Mouse (Mus musculus) frontal cortex, postnatal 14 days (tissue): ENCODE measurements around the gene Tekt3.

Experiments used
- DNase-seq, 2 experiments: peaks; one replicate each; pipeline ENCODE4 v3.0.0; 2022; ENCODE audit warnings: low spot score in 2 of 2

The Tekt3 gene

DNA sequence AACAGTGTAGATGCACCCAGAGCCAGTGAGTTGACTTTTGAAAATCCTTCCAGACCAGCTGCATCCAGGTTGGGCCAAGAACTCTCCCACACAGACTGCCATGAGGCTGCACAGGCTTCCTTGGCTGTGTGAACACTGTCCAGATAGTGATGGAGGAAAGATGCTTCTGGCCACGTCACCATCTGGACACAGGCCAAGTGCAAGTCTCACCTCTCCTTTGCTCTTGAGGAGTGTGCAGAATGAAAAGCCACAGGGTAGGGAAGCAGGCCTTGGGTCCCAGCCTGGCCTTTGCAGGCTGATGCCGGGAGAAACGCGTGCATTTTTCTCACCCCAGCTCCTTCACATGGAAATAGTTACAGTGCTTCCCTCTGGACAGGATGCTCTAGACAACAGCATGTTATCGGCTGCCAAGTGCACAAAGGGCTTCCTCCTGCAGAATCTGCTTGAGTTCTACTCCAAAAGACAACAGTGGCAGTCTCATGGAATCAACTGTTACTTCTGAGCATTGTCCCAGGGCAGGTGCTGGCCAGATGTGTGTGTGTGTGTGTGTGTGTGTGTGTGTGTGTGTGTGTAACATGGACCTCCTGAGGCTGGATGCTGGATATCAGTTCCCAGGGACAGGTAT lies 64.5 kb downstream of the Tekt3 start:
- DNase-seq, result no peak

DNA sequence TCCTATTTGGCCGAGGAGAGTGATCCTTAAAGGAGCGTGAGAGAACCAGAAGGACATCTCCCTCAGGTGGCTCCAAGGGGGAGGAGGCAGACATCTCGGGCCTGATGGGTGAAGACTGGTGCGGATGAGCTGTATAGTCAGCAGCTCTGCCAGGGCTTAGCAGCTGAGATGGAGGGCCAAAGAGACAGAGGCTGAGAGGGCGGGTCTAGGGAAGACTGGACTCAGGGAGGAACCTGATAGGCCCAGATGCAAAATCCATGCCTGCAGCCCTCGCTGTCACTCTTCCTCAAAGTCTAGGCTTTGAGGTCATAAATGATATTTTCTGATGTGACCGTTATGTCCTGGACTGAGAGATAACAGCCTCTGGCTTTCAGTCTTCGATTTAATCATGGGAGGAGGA lies 65.5 kb downstream of the Tekt3 start:
- no peak for DNase-seq

DNA sequence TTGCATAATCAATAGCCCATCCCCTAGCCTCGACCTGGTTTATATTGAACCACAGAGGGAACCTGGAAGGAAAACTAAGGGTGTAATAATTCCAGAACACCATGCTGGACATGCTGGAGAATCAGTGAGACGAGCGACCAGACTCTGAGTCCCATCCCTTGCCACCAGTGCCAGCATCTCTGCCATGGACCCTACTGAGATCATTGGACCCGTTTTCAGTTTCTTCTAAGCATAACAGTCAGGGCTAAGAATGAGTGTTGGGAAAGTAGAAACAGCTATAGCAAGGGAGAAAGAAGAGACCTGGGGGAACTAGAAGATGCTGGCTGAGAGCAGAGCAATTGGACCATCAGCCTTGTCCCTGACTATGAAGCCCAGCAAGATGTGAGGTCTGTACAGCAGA lies 66.1 kb downstream of the Tekt3 start:
- no peak for DNase-seq

DNA sequence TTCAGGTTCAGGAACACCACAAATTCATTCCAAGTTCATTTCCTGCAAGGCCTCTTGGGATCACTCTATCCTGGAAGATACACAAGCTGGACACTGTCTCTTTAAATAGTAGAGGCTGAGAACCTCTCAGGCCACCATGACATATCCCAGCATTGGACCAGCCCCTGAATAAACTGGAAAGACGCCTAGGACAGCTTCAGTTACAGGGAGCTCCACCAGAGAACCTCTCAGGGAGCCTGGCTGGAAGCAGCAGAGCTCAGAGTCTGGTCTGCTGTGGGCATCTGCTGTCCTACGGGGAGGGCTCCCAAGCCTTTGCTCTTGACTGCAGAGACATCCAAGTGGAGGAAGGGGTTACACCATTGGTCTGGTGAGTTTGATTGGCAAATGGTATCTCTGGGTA lies 67.3 kb downstream of the Tekt3 start, which contains the start of gene Pmp22:
Gene Pmp22 (plus strand): TSS at position 199 of the 400 bp plus-strand sequence.
- no peak for DNase-seq

DNA sequence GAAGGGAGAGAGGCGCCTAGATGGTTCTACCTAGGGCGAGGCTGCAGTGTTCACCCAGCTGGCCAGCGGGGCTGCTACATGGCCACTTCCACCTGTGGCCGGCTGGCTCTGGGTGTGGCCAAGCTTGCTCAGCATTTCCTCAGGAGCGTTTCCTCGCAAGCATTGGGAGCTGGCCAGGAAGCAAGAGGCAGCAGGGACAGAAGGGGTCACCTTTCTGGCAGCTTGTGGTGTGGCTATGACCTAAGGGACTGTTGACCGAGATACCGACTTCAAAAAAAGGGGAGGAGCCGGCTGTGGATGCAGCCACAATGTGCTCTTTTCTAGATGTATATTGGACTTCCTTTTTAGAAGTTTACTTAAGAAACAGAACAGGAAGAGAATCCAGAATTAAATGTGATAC lies 67.9 kb downstream of the Tekt3 start:
- DNase-seq, result no peak

DNA sequence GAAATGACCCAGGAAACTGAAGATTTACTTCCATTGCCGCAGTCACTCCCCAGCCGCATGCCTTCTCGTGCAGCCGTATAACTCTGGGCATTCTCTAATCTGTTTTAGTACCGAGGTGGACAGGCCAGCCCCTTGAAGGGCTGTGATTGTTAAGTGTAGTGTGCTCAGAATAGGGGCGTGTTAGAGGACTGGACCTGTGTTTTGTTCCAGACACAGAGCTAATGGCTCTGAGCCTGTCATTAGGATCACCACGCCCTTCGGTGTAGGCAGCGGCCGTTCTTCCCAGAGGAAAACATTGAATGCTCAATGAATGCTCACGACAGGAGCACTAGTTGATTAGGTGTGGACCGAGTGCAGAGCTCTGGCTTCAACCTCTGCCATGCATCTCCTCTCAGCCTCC lies 68.4 kb downstream of the Tekt3 start:
- no peak for DNase-seq

DNA sequence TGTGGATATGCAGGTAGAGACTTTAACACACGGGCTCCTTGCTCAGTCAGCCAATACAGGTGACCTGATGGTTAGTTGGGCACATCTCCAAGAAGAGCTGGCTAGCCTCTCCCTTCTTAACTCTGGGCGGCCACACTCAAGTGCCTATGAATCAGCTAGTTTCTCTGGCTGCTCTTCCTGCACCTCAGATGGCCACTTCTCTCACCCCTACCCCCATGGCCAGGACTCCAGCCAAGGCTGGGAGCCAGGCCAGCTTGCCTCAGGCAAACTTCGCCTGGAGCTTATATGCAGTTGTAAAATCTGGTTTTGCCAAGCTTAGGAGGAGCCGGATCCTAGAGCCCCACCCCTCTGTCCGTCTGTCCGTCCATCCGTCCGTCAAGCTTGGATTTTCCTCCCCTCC lies 69.0 kb downstream of the Tekt3 start:
- peak in 1 of 2 experiments; percentile 27 for DNase-seq

DNA sequence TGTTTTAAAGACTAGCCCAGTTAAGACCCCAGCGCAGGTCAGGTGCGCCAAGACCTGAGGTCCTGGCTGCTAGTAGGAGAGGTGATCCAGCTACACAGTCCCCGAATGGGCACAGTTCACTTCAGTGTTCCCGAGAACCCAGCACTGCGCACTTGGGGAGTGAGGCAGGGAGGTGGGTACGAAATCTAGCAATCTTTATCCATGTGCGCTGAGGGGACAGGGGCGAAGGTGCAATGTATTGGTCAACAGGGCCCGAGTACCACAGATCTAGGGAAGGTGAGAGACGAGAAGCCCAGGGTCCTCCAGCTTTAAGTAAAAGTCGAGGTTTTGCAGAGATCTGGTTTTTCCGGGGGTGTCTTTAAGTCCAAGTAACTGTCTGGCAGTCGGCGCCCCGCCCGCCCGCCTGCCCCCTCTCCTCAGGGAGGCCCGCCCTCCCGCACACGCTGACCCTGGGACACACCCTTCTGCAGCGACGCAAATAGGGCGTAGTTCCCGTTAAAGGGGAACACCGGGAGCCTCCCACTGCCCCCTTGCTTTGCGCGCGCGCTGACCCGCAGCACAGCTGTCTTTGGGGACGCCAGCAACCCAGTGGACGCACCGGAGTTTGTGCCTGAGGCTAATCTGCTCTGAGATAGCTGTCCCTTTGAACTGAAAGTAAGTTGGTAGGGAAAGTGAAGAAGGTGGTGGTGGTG lies 69.7 kb downstream of the Tekt3 start:
- no peak for DNase-seq

DNA sequence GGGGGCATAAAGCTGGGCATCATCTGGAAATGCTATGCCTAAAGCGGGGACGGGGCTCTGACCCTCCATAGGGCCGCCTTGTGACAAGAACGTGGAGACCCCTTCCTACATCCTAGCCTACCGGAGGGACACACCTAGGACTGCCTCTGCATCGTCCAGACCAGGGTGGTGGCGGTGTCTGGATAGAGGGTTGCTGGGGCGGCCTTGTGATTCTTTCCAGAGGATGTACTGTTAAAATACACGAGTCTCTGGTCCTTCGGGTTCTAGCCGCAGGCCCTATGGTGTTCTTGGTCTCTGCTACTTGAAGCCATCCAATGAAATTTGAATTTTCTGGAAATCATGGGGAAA lies 70.2 kb downstream of the Tekt3 start:
- DNase-seq, result no peak

DNA sequence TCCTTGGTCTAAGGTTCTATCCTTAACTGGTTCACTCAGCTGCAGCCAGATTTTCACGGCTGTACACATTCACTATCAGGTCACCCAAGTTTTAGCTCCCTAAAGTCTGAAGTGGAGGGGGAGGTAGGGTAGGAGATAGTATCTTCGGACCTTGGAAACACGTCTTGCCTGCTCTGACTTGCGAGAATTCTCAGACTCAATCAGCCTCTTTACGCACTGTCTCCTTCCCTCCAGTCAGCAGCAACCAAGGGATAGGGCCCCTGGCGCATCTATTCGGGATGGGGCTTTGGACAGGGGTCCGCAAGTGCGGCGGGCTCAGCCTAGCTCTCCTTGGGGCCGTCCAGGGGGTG lies 70.7 kb downstream of the Tekt3 start:
- DNase-seq, result no peak

DNA sequence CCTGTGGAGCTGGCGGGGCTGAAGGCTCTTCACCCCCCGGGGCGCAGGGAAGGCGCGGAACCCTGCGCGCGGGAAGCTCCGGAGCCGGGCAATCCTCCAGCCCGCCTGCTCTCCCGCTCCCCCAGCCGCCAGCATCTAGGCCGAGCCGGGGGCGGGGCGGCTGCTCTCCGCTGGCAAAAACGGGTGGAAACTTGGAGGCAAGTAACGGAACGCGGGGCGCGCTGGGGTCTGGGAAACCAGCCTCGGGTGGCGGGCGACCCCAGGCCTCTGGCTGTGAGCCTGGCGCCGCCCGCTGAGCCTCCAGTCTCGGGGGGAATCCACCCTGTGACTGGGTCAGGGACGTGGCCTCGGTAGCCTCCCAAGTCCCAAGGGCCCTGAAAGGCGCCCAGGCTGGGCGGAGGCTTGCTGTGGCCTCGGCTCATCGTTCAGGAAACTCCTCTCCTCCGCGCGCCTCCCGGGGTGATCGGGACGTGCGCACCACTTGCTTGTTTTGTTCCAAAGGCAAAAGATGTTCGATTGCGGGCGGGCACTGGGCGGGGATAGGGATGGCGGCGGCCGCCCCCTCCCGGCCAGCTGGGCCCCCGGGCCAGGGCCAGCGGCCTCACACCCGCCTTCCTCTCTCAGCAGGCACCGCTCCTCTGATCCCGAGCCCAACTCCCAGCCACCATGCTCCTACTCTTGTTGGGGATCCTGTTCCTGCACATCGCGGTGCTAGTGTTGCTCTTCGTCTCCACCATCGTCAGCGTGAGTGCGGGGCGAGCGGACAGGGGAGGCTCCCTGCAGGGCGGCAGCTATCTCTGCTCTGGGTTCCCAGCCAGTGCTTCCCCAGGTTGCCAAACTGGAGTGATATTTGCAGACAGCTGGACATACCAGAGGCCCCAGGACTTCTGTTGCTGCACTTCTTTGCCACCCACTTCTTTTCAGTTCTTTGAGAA lies 71.3 kb downstream of the Tekt3 start:
- peak; percentile 41 to 58 for DNase-seq

DNA sequence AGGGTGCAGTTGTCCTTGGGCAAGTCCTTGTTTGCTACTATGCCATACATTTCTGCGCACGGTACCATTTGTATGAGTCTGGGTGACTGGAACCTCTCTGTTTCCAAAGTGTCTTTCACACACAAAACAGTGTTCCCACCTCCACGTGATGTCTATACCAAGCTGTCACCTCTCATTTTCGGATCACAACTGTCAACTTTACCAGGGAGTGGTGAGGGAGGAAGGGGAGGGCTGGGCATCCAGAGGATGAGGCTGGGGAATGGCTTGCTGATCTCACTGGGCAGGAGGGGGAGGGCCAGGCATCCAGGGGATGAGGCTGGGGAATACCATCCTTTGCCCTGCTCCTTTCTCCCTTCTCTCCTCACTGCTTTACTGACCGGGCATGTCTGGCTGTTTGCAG lies 72.6 kb downstream of the Tekt3 start:
- DNase-seq, result no peak

DNA sequence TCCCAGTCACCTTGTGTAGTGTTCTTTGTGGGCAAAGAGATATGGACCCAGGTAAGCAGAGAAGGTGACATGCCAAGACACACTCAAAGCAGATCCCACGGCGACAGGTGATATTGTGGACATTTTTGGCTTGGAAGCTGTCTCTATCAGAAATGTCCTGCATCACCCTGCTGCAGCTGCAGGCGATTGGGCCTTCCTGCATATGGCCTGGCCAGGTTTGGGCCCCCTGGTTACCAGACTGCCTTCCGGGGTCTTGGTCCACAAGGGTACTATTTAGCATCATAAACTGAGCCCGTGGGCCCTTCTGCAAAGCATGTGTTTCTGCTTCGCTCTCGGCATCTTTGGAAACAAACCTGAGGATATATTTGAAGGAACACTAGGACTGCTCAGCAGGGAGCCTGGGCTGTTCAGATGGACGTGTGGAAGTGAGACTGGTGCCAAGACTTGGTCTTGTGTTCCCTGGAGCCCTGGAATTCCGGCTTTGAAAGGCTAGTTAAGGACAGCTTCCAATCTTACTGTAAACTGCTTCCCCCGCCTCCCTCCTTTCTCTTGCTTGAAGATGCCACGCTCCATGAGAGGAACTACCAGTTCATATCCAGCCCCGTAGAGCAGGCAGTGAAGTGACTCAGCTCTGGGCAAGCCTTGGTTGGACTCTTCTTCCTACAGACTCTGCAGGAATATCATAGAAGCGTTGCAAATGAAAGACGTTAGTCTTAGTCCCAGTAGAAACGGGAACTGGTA lies 73.5 kb downstream of the Tekt3 start:
- no peak for DNase-seq

DNA sequence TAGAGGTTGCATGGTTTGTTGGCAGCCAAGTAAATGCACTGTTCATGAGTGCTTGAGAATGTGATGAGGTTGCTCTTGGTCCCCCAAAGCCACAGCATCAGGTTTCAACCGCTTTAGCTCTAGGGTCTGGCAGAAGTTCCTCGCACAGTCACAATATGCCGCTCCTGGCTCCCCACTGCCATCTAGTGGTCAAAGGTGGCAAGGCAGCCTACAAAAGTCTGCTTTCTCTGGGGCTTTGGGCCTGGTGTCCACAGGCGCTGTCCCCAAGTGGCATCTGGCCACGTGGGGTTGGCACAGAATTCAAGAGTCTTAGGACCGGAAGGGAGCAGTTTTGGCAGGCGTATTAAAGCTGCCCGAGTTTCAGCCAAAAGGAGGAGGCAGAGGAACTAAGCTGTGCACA lies 74.2 kb downstream of the Tekt3 start:
- DNase-seq, result peak; percentile 89 to 93

DNA sequence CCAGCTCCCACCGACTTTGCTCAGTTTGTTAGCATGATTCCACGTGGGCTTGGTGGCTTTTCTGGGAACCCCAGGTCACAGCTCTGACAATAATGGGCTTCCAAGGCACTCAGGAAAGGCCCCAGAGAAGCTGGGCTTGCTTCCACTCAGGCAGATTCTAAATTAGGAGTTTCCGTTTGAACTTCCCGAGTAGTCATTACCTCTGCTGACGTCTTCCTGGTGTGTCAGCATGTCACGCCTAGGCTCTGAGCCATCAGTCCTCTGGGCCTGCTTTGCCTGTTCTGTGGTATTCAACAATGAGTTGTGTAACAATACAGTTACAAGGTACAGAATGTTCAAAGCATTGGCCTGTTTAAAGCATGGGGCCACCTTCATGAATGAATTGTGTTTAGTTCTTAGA lies 74.8 kb downstream of the Tekt3 start:
- DNase-seq, result no peak

DNA sequence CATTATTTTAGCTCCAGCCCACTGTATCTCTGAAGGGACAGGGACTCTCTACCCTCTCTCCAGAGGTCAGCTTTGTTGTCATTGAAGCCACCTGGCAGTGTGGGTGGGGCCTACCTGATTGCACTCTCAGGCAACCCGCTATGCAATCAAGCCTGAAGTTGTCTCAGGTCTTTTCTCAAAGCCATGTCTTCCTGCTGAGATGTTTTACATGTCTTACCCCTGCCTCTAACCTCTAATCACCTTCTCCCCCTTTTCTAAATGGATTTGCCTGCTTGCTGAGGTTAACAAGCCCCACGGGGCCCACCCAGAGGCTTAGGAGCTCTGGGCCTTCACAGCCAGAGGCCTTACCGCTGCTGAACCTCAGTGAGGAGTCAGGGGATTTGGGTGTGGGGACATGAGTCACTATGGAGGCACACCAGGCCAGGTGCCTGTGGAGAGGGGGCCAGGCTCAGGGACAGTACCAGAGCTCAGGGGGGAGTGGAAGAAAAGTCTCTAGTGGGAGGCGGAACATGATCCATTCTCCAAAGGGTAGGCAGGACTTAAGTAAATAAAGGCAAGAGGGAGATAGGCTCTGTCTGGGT lies 75.5 kb downstream of the Tekt3 start:
- DNase-seq, result no peak

DNA sequence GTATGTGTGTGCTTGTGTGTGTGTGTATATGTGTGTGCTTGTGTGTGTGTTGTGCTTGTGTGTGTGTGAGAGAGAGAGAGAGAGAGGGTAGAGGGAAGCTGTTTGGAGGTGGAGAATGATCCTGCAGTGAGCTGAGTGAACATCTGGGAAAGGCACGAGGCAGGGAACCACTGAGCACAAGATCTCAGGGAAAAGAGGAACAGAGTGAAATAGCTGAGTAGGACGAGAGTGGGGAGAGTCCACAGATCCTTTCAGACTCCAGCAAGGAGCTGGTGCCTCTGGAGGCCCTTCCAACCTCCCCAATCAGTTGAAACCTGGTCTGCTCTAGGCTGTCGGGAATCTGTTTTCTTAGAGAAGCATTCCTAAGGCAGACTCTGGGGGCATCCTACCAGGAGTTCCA lies 77.3 kb downstream of the Tekt3 start:
- DNase-seq, result no peak

DNA sequence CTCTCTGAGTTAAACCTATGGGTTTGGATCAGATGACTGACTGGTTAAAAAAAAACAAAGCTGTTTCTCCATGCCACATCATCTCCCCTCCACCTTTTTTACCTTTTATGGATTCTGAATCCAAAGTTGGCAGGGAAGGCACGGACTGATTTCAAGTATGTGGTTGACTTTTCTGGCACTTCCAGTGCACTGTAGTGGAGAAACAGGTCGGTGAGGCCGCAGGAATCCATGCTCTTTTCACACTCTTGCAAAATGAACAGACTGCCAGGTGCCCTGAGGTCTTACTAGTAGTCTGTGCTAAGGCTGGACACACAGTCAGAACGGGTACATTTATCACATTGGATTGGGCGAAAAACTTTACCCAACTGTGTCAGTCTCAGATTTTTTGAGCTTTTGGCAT lies 80.9 kb downstream of the Tekt3 start:
- DNase-seq, result no peak

DNA sequence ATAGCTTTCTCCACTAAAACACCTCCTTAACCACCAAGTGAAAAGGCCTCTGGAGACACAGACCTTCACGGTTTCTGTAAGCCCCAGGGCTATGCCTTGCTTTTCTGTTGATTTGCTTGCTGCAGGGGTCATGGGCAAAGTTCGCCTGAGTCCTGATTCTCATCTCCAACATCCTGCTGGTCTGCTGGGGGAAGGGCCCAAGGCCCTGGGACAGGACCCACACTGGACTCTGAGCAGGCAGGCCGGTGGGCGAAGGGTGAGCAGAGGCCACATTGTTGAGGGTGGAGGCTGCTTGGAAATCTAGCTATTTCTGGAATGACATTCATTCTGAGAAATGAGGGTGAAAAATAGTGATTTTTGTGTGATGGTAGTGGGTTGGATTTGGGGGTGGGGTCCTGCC lies 81.4 kb downstream of the Tekt3 start:
- no peak for DNase-seq

DNA sequence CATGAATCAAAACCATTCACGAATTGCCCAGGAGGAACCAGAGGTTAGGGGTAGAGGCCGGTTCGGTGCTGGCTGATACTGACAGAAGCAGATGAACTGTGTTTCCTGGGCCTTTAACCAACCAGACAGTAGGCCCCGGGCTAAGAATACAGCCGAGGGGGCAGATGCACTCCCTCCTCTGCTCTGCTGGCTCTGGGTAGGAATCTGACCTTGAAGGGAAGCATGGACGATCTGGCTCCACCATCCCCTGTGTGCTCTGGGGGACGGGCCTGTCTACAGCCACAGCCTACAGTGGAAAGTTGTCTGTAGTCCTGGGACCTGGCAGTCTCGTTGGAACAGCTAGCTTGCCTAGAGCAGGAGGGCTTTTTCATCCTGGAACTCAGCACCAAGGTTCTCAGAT lies 82.0 kb downstream of the Tekt3 start:
- no peak for DNase-seq
